Mouse (Mus musculus): ENCODE measurements at regions not wholly inside any gene's neighbourhood (a gene's known extent, or its start where the extent isn't known, plus 50 kb on each side); places are given as distances from the start of the nearest gene placed in this dataset.
"Not testable (repeated sequence)": the region's sequence is repeated elsewhere in the genome, so short reads cannot be mapped to it uniquely, and the experiment has no call there.

DNA sequence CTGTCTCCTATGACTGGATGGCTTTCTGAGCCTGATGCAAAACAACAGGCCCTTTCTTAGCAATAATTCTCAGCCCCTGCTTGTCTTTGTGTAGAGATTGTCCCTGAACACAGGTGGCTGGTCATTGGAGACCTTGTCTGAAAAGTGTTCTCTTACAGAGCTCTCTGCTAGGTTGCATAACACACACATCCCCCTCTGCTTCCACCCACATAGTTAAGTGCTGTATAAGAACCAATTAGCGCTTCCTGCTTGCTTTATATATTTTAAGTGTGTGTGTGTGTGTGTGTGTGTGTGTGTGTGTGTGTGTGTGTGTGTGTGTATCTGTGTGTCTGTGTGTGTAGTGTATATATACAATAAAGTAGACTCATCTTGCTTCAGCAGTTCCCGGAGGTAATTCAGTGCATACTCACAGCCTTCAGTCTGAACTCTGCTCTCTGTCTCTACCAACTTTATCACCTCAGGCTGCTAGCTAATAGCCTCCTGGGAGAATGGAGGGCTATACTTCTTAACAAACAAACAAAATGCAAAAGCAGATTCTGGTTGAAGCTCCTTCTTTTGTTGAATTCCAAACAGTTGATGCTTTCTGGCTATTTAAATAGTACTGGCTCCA lies 468.8 kb upstream of the Cntn5 start:
- Histone ChIP-seq H3K27ac (replicated peaks; ENCODE audit: low read depth, low read length) (no peak overlapping the region), H3K9ac (ENCODE audit: low read depth, low read length, severe bottlenecking) (no peak overlapping the region), H3K27me3 (ENCODE audit: control insufficient read depth, insufficient read depth, low read length) (no peaks in the 10 kb centered on the region), H3K4me3 (replicated peaks; ENCODE audit: low read length) (no peak overlapping the region), H3K9me3 (ENCODE audit: control insufficient read depth, low read length) (no peaks in the 10 kb centered on the region), H3K4me2 (replicated peaks; ENCODE audit: low read depth, low read length, severe bottlenecking) (no peak overlapping the region), H3K36me3 (ENCODE audit: control insufficient read depth, insufficient read depth, low read length) (no peaks in the 10 kb centered on the region), H3K4me1 (ENCODE audit: control insufficient read depth, insufficient read depth, low read length) (no peaks in the 10 kb centered on the region)
- TF ChIP-seq POLR2A (IDR thresholded peaks at IDR 0.05; ENCODE audit: borderline replicate concordance, extremely low read depth, insufficient read depth, insufficient read length): no peak
- DNase-seq (ENCODE audit: low spot score): no peak
- 65% methylated on average over 2 of the region's 2 CpGs for WGBS
- ATAC-seq (ENCODE audit: low FRiP score, low read depth): no peak

DNA sequence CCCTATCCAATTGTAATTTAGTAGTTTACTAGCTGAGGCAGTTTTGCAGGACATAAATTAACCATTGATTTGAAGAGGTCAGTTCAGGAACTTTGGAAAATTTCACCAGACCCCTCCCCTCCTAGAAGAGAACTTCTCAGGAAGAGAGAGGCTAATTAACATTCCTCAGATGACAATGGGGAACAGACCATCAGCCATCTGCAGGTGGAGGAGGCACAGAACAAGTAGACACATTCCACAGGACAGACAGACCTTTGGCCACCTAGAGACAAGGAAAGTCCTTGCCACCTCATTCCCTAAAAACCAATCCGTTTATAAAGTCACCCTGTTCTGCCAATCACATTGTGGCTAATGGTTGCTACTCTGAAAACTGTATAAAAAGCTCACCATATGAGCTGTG lies 463.5 kb upstream of the Cntn5 start:
- TF ChIP-seq POLR2A (IDR thresholded peaks at IDR 0.05; ENCODE audit: borderline replicate concordance, extremely low read depth, insufficient read depth, insufficient read length): no peak
- Histone ChIP-seq H3K4me1 (ENCODE audit: control insufficient read depth, insufficient read depth, low read length) (no peaks in the 10 kb centered on the region), H3K4me2 (replicated peaks; ENCODE audit: low read depth, low read length, severe bottlenecking) (no peak overlapping the region), H3K4me3 (replicated peaks; ENCODE audit: low read length) (no peak overlapping the region), H3K27me3 (ENCODE audit: control insufficient read depth, insufficient read depth, low read length) (no peaks in the 10 kb centered on the region), H3K36me3 (ENCODE audit: control insufficient read depth, insufficient read depth, low read length) (no peaks in the 10 kb centered on the region), H3K9ac (ENCODE audit: low read depth, low read length, severe bottlenecking) (no peak overlapping the region), H3K9me3 (ENCODE audit: control insufficient read depth, low read length) (no peaks in the 10 kb centered on the region), H3K27ac (replicated peaks; ENCODE audit: low read depth, low read length) (no peak overlapping the region)
- ATAC-seq (ENCODE audit: low FRiP score, low read depth): no peak
- DNase-seq (ENCODE audit: low spot score): no peak
- 50% methylated on average over 1 of the region's 1 CpGs for WGBS

DNA sequence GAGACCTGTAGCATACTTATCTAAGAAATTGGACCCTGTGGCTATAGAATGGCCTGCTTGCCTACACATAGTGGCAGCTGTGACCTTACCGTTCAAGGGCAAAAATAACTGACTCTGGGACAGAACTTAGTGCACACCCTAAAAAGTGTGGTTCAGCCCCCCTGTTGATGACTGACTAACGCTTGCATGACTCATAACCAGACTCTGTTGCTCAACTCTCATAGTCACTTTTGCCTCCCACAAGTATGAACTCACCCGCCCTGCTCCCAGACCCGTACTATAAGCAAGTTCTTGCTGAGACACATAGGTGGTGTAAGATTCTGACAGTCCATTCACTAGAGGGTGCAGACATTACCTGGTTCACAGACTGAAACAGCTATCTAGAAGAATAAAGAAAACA lies 424.3 kb upstream of the Cntn5 start:
- Histone ChIP-seq H3K9me3 (ENCODE audit: control insufficient read depth, low read length) (no peaks in the 10 kb centered on the region), H3K27ac (replicated peaks; ENCODE audit: low read depth, low read length) (no peak overlapping the region), H3K36me3 (ENCODE audit: control insufficient read depth, insufficient read depth, low read length) (no peaks in the 10 kb centered on the region), H3K4me2 (replicated peaks; ENCODE audit: low read depth, low read length, severe bottlenecking) (no peak overlapping the region), H3K4me1 (ENCODE audit: control insufficient read depth, insufficient read depth, low read length) (no peaks in the 10 kb centered on the region), H3K9ac (ENCODE audit: low read depth, low read length, severe bottlenecking) (no peak overlapping the region), H3K4me3 (replicated peaks; ENCODE audit: low read length) (no peak overlapping the region), H3K27me3 (ENCODE audit: control insufficient read depth, insufficient read depth, low read length) (no peaks in the 10 kb centered on the region)
- ATAC-seq (ENCODE audit: low FRiP score, low read depth) (no peak), DNase-seq (ENCODE audit: low spot score) (no peak)
- 79% methylated on average over 4 of the region's 4 CpGs for WGBS
- TF ChIP-seq POLR2A (IDR thresholded peaks at IDR 0.05; ENCODE audit: borderline replicate concordance, extremely low read depth, insufficient read depth, insufficient read length): no peak

DNA sequence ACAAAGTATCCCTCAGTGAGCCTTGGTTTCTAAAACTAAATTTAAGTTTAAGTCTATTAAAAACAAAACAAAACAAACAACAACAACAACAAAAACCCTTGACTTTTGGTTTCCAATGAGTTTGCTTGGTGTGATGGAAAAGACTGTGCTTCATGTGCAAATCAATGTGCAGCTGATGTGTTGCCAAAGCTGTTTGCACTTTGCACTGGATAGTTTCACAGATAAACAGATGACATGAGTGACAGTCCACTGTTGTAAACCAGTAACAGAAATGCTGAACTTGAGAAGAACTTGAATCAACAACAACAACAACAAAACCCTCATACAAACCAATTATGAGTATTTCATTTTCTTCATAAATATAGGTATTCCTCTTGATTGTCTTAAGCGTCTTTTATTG lies 412.6 kb upstream of the Cntn5 start:
- Histone ChIP-seq H3K4me3 (replicated peaks; ENCODE audit: low read length) (no peak overlapping the region), H3K36me3 (ENCODE audit: control insufficient read depth, insufficient read depth, low read length) (no peaks in the 10 kb centered on the region), H3K9me3 (ENCODE audit: control insufficient read depth, low read length) (no peaks in the 10 kb centered on the region), H3K4me1 (ENCODE audit: control insufficient read depth, insufficient read depth, low read length) (no peaks in the 10 kb centered on the region), H3K9ac (ENCODE audit: low read depth, low read length, severe bottlenecking) (no peak overlapping the region), H3K4me2 (replicated peaks; ENCODE audit: low read depth, low read length, severe bottlenecking) (no peak overlapping the region), H3K27me3 (ENCODE audit: control insufficient read depth, insufficient read depth, low read length) (no peaks in the 10 kb centered on the region), H3K27ac (replicated peaks; ENCODE audit: low read depth, low read length) (no peak overlapping the region)
- ATAC-seq (ENCODE audit: low FRiP score, low read depth) (no peak), DNase-seq (ENCODE audit: low spot score) (no peak)
- 95% methylated on average over 1 of the region's 1 CpGs for WGBS
- TF ChIP-seq POLR2A (IDR thresholded peaks at IDR 0.05; ENCODE audit: borderline replicate concordance, extremely low read depth, insufficient read depth, insufficient read length): no peak

DNA sequence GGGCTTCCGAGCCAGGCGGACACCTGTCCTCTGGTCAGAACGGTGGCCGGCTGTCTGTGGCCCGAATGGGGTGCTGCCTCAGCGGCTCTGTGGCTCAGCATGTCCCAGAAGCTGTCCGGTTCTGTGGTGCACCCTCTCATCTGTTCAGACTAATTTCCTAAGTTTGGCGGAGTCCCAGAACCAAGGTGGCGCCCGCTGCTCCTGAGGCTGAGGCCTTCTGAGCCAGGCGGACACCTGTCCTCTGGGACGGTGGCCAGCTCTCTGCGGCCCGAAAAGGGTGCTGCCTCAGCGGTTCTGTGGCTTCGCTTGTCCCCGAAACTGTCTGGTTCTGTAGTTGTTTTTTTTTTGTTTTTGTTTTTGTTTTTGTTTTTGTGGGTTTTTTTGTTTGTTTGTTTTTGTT lies 392.5 kb upstream of the Cntn5 start:
- H3K9me3 ChIP-seq (ENCODE audit: control insufficient read depth, low read length); H3K27ac ChIP-seq (replicated peaks; ENCODE audit: low read depth, low read length); H3K4me2 ChIP-seq (replicated peaks; ENCODE audit: low read depth, low read length, severe bottlenecking); DNase-seq (ENCODE audit: low spot score); H3K4me3 ChIP-seq (replicated peaks; ENCODE audit: low read length); ATAC-seq (ENCODE audit: low FRiP score, low read depth); H3K4me1 ChIP-seq (ENCODE audit: control insufficient read depth, insufficient read depth, low read length); H3K36me3 ChIP-seq (ENCODE audit: control insufficient read depth, insufficient read depth, low read length); H3K9ac ChIP-seq (ENCODE audit: low read depth, low read length, severe bottlenecking); H3K27me3 ChIP-seq (ENCODE audit: control insufficient read depth, insufficient read depth, low read length): not testable (repeated sequence)
- WGBS: 90% methylated on average over 17 of the region's 17 CpGs

DNA sequence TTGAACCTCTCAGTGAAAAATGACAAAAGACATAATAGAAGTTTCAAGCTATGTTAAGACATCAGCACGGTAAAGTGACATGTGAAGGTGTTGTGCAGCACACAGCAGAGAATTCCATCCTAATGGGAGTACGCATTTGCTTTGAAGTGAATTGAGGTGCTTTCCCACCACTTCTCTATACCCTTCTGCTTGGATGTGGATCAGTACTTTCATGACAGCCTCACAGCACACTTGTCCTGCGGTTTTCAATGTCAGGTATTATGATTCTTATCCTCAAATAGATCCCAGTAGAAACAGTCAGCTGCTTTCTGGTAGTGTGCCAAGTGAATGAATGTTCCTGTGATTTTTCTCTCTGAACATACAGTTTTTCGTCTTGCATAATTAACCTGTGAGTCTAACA lies 380.6 kb upstream of the Cntn5 start:
- H3K9ac ChIP-seq (ENCODE audit: low read depth, low read length, severe bottlenecking): no peak overlapping the region
- H3K27me3 ChIP-seq (ENCODE audit: control insufficient read depth, insufficient read depth, low read length): no peaks in the 10 kb centered on the region
- 78% methylated on average over 4 of the region's 4 CpGs for WGBS
- TF ChIP-seq POLR2A (IDR thresholded peaks at IDR 0.05; ENCODE audit: borderline replicate concordance, extremely low read depth, insufficient read depth, insufficient read length): no peak
- H3K27ac ChIP-seq (replicated peaks; ENCODE audit: low read depth, low read length): no peak overlapping the region
- H3K4me2 ChIP-seq (replicated peaks; ENCODE audit: low read depth, low read length, severe bottlenecking): no peak overlapping the region
- DNase-seq (ENCODE audit: low spot score) (no peak), ATAC-seq (ENCODE audit: low FRiP score, low read depth) (no peak)
- no peaks in the 10 kb centered on the region for H3K4me1 ChIP-seq (ENCODE audit: control insufficient read depth, insufficient read depth, low read length)
- no peak overlapping the region for H3K4me3 ChIP-seq (replicated peaks; ENCODE audit: low read length)
- H3K36me3 ChIP-seq (ENCODE audit: control insufficient read depth, insufficient read depth, low read length): no peaks in the 10 kb centered on the region
- no peaks in the 10 kb centered on the region for H3K9me3 ChIP-seq (ENCODE audit: control insufficient read depth, low read length)
